Mouse (Mus musculus) gastrocnemius, postnatal 14 days (tissue): Measurements from ENCODE around the gene Polk. TPM values are rescaled to one million over a fixed set of nuclear protein-coding genes. Genes with fewer than 3 reads are reported as not detected.
A peak's percentile ranks its signal among the peaks of the same experiment; 100 is the strongest.

Experiments used
- DNase-seq: peaks from one replicate; pipeline ENCODE4 v3.0.0; 2021; ENCODE audit warnings: mixed read lengths
- intact Hi-C: fragments of 180-260 bp; cut with DNase I; formaldehyde crosslinking; loops from one replicate; pipeline ENCODE4 v1.15.1; 2025; ENCODE audit warnings: low total_unique reads
- long read RNA-seq, 2 experiments: library from polyadenylated mRNA; stranded (forward); transcript quantifications; one replicate each; pipeline ENCODE4 v2.0.0; 2021
- total RNA-seq, 2 experiments: library from RNA; stranded (reverse); gene quantifications; 2 replicates each; pipeline ENCODE4 v1.2.3; 2021

Polk gene
- total RNA-seq, result 1 to 10 TPM; 3.3 to 4.0 TPM
- long read RNA-seq, experiment 1, result 0 reads
- long read RNA-seq, experiment 2, full-length matches to known transcripts, result 2 of 2 reads
- long read RNA-seq, experiment 2, partial matches to known transcripts, result 0 of 2 reads
- long read RNA-seq, experiment 2, other reads (novel, unspliced or antisense), result 0 of 2 reads

DNA sequence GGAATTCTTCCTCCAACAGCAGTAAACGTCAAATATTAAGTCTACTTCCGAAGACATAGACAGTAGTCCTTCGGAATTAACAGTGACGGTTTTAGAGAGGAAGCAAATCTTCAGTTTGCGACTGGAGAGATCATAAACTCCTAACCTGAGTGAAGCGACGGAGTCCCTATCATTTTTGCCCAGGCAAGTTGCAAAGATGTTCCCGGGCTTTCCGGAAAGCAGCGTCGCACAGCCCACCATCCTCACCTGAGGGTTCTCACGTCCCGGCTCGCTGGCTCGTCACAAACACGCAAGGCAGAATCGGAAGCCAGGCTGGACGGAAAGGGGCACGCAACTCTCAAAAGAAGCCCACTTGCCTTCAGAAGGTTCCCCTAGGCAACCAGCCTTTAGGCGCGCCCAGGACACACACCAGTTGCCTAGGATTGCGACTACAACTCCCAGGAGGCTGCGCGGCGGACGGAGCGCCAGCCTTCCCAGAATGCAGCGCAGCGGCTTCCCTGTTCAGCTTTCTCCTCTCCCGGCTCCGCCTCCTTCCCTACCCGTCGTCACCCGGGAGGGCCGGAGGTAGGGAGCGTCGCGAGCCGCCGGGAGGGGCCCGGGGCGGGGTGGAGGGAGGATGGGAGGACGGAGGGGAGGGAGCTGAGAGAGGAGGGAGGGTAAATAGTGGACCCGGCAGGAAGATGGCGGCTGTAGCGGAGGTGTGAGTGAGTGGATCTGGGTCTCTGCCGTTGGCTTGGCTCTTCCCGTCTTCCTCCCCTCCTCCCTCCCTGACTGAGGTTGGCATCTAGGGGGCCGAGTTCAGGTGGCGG is at the start of gene Polk, which contains the start of gene Col4a3bp:
Gene Polk (minus strand): TSS at position 499 of the 809 bp plus-strand sequence.
Gene Col4a3bp (plus strand): TSS at position 538 of the 809 bp plus-strand sequence.
- intact Hi-C loops, result no loop called here
- peak; percentile 97 for DNase-seq

DNA sequence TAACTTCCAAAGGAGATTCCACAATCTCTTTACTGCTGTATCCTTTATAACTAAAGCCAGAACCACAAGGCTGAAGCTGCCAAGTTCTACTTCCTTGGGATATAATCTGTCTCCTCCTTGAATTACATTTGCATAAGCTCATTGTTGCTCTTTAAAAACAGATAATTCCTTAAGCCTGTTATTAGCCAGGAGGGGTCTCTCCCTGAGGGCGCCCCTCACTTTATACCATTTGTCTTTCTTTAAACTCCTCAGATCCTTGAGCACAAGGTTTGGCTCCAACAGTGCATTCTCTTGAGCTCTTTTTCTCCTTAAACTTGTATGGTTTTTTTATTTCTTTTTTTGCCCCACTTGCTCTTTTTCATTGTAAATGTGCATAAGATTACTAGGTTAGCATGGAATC is 46.3 kb upstream of the Polk start:
- intact Hi-C loops, result no loop called here
- DNase-seq, result no peak

DNA sequence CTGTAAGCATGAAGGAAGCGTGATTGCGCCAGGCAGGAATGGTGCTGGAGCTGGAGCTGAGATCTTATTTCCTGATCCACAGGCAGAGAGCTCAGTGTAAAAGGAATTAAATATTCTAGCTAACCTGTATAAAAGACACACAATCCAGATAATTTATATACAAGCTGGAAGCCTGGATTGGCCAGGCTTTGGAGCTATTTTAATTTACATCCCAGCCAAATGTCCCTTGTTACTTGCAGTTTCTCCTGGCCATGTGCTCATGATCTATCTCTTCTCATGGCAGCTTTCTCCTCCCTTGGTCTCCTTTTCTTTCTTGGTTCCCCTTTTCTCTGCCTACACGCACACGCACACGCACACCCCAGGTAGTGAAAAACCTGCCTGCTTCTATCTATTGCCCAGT is 44.2 kb upstream of the Polk start:
- DNase-seq, result no peak
- intact Hi-C loops, result no loop called here

DNA sequence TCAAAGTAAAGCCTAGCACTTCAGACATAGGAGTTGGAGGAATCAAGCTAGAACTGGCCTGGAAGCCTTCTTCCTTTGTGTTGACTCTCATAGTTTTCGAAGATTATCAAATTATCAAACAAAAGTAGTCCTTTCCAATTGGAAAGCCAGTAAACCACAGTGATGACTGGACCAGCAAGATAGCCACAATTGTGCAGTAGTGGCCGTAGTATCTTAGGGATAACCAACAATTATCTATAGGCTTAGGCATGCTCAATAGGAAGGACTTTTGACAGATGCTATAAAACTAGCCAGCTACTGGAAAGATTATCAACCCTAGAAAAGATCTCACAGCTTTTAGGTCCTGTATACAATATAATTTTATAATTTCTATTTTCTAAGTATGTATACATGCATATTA is 41.8 kb upstream of the Polk start:
- DNase-seq, result no peak
- intact Hi-C loops, result no loop called here

DNA sequence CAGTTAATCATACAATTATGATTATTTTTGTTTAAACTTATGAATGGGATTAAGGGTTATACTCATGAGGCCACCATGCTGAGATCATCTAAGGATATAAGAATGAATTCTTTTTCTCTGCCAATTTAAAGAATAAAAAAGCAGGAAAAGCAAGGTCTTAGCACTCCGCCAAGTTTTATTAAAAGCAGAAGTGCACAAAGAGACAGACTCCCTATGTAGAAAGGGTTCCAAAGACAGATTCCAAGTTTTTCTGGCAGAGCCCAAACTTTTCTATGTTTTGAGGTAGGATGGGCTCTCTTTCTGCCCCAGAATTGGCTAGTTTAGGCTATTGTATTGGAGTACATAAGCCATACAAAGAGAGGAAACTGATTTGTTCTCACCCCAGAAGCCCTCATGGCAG is 37.6 kb upstream of the Polk start:
- intact Hi-C loops, result no loop called here
- DNase-seq, result no peak

DNA sequence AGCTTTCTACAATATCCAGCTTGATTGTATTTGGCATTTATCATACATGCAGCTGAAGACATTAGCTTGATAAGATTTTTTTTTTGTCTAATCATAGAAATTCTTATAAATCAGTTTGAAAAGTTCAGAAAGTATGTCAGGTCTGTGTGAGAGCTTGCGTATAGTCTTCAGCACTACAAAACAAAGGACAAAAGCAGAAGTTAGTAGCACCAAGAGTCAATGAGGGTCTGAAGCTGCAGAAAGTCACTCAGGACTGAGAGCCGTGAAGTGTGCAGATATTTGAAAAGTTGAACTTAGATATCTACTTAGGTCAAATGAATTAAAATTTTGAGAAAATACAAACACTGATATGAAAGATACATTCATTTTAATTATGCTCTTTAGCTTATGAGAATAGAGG is 36.7 kb upstream of the Polk start:
- intact Hi-C loops, result no loop called here
- no peak for DNase-seq

DNA sequence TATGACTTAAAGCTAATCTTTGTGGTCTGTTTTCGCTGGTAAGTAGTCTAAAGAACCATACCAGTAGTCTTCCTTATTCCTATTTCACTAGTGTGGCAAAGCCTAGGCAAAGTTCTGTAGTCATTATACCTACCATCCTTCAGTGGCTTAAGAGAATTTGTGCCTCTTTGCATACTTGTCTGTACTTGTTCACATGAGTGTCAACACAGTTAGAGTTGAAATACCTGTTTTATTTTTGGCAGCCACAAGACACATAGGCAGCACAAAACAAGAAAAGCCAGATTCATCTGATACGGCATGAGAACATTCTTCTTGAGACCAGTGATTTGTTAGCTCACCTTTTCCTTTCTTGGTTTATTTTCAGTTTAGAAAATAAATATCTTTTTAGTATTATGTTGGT is 31.8 kb upstream of the Polk start:
- intact Hi-C loops, result no loop called here

DNA sequence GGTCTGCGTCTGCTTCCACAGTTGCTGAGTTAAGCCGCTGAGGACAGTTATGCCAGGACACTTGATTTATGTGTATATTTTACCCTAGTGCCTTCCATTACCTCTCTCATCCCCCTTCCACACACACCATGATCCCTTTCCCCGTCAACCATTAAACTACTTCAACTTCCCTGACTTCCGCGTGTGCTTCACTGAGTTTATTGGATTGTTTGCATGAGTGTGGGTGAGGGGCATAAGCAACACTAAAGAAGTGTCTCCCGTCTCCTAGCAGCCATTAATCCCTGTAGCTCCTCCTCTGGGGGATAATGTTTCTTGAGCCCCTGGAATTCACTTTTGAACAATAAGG is 28.6 kb upstream of the Polk start:
- intact Hi-C loops, result no loop called here
- DNase-seq, result no peak

More for the DNA sequence above, 31.8 kb upstream of the Polk start:
- no peak for DNase-seq

DNA sequence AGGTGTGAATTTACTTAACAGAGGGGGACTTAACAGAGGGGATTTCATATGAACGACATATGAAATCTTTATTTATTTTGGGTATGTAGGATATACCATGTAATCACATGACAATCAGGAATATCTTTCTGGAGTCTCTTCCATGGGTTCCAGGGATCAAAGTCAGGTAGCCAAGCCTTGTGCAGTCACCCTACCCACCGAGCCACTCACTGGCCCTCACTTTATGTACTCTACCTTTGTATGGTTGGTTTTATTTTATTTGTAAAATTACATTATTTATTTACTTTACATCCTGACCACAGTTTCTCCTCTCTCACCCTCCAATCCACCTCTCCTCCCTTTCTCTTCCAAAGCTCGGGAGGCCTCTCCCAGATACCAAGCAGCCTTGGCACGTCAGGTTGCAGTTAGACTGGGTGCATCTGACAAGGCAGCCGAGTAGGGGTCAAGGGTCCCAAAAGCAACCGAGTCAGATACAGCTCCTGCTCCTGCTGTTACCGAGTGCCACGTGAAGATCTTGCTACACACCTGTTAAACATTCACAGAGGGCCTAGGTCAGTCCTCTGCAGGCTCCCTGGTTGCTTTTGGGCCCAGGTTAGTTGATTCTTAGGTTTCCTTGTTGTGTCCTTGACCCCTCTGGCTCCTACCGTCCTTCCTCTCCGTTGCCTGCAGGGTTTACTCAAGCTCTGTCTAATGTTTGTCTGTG is 28.1 kb upstream of the Polk start:
- DNase-seq, result no peak
- intact Hi-C loops, result no loop called here

DNA sequence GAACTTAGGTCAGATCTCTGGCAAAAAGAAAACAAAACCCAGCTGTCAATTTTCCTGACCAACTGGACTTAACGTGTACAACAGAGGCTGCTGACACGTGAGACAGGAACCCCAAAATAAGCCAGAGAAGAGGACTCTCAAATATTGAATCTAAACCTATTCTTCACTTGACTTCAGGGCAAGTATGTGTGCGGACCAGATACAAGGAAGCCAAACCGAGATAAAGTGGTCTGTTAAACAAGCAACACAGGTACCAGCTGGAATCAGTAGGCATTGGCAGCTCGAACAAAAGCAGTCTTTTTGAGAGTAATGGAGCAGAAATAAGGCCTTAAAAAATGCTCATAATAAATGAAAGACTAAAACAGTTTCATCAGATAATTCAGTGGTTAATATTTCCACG is 25.6 kb upstream of the Polk start:
- DNase-seq, result no peak
- intact Hi-C loops, result no loop called here

DNA sequence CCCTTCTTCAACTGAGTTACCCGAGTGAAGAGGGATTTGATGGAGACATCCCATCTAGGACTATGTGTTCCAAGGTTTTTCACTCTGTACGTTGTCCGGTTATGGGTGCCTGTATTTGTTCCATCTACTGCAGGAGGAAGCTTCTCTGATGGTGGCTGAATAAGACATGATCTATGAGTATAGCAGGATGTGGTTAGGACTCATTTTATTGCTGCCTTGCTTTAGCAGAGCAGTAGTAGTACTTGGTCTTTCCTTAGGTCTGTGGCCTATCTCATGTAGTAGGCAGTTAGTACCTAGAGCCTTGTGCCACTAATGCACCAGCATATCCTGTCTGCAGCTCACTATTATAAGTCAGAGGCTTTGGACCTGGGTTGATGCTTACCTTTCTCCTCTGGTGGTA is 12.7 kb upstream of the Polk start:
- intact Hi-C loops, result no loop called here
- DNase-seq, result no peak

DNA sequence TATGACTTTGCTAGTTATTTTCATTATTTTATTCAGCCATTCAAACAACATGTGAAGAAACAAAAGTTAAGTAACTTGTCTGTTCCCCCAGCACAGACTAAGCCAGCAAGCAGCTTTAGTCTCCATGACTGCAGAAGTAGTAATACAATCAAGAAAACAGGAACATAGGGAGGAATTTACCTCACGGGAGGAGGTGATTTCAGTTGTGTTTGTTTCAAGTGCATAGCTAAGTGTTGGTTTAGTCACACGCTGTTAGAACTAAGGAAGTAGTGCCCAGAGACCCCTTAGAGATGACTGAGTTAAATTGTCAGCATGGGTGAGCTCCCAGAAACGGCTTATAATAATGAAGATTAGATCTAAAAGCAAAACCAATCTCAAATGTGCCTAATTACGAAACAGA is 5.6 kb upstream of the Polk start:
- intact Hi-C loops, result no loop called here
- no peak for DNase-seq

DNA sequence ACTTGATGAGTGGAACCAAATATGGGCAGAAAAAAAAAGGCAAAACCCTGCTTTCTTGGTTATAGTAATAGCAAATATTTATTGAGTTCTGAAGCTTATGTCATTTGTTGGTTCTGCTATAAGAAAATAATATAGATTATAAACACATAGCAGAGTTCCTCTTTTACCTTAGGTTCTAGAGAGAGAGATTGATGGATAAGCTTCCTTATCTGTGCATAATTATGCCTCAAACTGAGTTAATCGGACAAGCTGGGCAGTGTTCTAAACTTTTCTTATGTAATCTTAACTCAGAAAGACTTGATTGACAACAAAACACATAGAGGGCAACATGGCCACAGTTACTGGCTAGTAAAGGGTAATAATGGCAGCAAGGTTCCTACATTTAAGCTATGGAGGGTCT is 4.9 kb upstream of the Polk start:
- intact Hi-C loops, result no loop called here
- DNase-seq, result no peak

DNA sequence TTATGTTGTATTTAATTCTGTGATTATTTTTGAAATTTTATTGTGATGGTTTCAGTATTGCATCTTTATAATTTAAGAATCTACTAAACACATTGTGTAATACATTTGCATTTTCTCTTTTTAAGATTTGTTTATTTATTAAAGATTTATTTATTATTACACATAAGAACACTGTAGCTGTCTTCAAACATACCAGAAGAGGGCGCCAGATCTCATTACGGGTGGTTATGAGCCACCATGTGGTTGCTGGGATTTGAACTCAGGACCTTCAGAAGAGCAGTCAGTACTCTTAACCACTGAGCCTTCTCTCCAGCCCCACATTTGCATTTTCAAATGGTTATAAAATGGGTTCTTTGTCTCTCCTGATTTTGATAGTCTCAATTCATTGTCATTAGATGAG is 2.1 kb upstream of the Polk start:
- no peak for DNase-seq
- intact Hi-C loops, result no loop called here

DNA sequence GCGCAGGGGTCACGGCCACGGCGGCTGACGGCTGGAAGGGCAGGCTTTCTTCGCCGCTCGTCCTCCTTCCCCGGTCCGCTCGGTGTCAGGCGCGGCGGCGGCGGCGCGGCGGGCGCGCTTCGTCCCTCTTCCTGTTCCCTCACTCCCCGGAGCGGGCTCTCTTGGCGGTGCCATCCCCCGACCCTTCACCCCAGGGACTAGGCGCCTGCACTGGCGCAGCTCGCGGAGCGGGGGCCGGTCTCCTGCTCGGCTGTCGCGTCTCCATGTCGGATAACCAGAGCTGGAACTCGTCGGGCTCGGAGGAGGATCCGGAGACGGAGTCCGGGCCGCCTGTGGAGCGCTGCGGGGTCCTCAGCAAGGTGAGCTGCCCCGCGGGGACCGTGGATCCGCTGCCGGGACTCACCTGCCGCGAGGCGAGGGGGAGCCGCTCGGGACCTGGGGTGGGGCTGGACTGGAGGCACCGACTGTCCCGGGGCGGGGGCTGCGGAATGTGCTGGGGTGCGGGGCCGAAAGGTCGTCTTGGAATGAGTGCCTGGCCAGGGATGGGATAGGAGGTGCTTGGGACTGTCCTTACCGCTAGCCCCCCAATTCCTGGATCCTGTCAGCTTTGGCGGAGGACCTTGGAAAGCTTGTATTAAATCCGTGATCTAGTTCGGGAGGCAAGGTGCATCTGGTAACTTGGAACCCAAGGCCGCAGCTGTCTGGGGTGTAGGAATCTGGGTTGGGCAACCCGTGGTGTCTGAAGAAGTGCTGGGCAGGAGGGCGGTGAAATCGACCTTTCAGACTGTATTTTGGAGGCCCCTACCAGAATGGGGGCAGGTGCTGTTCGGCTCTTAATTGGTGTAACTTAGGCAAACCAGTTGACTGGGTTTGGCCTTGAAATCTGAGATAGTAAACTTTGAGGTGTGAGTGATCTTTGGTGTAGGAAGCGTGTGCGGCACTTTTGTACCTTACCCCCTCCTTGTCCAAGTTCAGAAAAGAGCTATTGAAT is 817 bp upstream of the Polk start:
- intact Hi-C loops, result no loop called here
- peak; percentile 48 for DNase-seq

DNA sequence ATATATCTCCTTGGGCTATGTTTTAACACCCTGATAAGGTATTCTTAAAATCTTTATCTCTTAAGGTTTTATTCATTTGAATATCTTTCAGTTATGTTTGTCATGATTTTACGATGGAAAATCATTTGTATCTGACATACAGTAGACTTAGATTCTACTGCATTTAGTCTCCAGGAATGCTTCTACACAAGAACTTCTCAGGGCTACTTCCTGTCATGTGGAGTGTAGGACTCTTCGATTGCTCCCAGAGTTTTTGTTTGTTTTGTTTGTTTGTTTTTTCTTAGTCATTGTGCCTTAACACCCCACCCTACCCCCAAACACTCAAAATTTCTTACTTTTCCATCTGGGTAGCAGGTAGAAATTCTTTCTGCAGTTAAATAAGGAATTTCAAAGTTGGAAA is 998 bp downstream of the Polk start:
- intact Hi-C loops, result no loop called here
- DNase-seq, result no peak

DNA sequence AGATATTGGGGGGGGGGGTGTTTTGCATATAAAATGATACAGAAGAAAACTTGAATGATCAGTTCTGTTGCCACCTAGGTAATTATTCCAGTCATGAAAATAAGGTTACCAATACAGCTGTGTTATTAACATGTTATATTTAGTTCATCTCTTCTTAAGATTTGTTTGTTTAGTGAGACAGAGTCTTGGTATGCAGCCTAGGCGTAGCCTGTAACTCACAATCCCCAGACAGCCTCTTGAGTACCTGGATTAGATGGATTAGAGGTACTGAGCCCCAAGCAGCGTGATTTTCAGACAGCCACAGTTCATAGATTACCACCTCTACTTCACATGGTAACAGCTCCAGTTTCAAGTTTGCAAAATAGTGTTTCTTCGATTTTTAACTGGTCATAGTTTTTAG is 4.3 kb downstream of the Polk start:
- intact Hi-C loops, result no loop called here

DNA sequence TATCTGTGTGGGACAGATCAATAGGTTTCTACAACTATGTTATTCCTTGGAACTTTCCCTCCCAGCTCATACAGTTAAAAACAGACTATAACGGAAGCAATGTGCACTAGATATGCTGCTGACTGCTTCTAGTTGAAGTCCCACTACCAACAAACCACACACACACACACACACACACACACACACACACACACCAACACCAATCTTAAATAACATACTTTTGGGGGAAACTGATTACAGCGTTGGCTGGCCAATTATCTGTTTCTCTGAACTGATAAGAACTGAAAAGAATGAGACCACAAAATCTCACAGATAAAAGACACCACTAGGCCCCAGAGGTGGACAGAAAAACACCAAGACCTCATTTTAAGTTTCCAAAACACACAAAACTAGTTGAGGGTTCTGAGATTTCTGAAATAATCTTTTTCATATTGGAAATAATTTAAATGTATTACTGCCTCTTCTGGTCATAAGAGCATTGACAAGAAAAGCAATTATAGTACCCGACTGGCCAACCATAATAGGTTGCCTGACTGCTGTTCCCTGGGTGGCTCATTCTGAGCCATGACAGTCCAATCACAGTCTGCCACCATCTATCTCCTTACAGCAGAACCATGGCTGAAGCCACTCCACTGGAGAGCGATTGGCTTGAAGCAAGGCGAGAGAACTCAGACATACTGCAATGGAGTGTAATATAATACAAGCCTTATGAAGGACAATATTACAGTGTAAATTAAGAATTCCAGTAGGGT is 5.4 kb downstream of the Polk start:
- intact Hi-C loops, result no loop called here
- DNase-seq, result no peak

More for the DNA sequence above, 4.3 kb downstream of the Polk start:
- DNase-seq, result no peak

DNA sequence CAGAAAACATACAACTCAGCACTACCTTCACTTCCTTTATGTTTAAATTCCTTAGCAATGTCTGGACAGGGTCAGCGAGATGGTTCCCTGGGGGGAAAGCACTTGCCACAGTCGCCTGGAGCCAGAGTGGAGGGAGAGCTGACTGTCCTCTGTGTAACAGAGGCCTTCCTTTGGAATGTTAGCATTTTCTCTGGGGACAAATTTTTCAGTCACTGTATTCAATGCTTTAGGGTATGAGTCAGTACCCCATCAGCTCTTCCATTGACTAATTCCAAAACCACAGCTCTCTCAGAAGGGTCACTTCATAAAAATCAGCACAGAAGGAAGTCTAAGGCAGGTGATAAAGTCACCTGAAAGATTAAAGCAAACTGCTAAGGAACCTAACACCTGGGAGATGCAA is 8.6 kb downstream of the Polk start:
- no peak for DNase-seq
- intact Hi-C loops, result no loop called here
